Mouse (Mus musculus): Measurements from ENCODE around the gene Gng3.

DNA sequence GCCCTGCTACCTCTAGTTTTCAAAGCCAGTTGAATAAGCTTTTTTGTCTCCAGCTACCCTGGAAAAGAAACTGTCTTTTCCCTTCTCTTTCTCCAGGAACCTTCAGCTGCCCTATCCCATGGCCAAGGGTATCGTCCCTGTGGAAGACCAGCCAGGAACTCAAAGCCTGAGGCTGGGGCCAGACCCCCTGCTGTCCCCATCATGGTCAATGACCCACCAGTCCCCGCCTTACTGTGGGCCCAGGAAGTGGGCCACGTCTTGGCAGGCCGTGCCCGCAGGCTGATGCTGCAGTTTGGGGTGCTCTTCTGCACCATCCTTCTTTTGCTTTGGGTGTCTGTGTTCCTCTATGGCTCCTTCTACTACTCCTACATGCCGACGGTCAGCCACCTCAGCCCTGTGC lies 2.0 kb upstream of the Gng3 start:
- TF ChIP-seq CTCF (IDR thresholded peaks at IDR 0.05; ENCODE audit: extremely low read depth, insufficient read length, insufficient replicate concordance, low read depth, low read length) = no peak
- TF ChIP-seq POLR2A (IDR thresholded peaks at IDR 0.05; ENCODE audit: low read depth, low read length) = no peak
